Mouse (Mus musculus): ENCODE results near the gene Slc25a39. TPM values are rescaled to one million over a fixed set of nuclear protein-coding genes. Genes with fewer than 3 reads are reported as not detected.
"Not testable (repeated sequence)": the region's sequence is repeated elsewhere in the genome, so short reads cannot be mapped to it uniquely, and the experiment has no call there.

Slc25a39 gene
- total RNA-seq, 2 experiments from 2014 or later = 54.4 to 76.1 TPM

GRCm38 (mm10) chr11:102394421-102395124, 13.2 kb downstream of the Slc25a39 start:
- DNase-seq = no peak

DNA sequence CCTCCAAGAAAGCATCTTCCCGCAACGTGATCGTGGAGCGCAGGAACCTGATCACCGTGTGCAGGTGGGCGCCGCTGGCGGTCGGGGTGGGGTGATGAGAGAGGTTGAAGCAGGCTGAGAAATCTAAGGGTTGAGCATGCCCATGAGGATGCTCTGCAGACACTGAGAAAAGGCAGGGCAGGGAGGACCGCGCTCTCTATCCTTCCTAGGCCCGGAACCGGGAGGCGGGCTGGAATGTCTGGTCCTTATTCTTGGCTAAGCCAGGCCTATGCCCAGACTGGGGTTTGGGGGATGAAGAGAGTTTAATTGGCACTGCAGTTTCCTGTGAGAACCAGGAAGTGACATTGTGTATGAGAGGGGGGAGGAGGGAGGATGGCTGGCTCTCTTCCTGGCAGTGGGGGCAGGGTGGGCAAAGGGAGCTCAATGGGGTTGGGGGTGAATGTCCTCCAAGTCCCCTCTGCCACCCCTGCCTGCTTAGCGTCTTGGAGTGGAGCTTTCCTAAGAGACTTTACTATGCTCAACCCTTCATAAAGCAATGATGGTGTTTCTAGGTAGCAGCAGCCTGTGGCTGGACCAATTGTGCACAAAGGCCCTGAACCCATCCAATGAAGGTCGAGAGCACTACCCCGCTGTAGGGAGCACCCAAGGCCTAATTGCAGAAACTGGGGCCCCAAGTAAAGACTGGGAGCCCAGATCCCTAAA, 13.9 kb downstream of the Slc25a39 start:
- DNase-seq = no peak

DNA sequence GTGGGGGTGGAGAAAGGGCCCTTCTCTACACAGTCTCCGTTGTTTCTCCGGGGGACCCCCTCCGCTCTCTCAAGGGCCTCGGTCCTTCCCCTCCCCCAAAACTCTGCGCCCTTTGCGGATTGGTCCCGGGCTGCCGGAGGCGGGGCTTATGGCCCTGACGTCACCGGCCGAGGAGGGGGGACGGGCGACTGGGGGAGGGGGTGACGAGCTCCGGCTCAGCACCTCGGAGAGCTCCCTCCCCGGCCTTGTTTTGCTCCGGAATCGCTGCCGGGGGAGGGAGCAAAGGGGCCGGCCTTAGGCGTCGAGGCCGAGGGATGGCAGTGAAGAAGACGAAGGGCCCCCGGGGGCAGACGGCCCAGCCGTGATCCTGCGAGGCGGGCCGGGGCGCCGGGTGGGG, 14.5 kb downstream of the Slc25a39 start, which contains the start of gene Rundc3a:
Gene Rundc3a, plus strand, starts transcription at position 166 of the 397 bp plus-strand sequence.
- peak; percentile 72 for DNase-seq

DNA sequence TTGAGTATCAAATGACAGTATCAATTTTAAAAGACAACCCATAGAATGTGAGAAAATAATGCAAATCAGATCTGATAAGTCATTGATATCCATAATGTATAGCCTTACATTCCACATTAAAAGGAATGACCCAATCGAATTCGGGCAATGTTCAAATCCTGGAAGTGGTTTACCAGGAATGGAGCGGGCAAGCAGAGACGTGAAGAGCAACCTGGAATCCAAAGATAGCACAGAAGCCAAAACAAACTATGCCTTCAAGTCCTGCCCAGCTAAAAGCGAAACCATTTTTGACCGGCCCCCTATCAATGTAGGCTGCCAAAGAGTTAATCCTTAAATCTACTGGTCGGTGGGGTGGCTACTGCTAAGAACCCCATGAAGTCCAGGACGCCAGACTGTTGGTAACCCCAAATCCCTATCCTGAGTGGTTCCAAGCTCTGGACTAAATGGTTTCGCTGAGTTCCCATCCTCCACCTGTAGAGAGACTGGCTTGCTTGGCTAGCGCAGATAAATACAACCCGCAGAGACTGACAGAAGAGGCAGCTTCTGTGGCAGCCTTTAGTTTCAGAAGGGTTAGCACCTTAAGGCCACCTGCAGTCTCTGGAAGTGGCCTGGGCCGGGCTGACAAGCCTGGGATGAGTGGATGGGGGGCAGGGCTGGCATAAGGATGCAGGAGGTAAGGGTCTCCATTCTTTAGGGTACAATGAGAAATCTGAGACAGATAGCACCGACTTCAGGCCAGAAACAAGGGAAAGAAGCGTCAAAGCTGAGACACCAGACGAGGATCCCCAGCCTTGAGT, 15.1 kb downstream of the Slc25a39 start:
- no peak for DNase-seq

- not testable (repeated sequence) for DNase-seq
These were observed 18.3 kb downstream of the Slc25a39 start for GRCm38 (mm10) chr11:102389436-102389835.

- DNase-seq = no peak
These were observed 21.6 kb downstream of the Slc25a39 start for GRCm38 (mm10) chr11:102386121-102386520.

DNA sequence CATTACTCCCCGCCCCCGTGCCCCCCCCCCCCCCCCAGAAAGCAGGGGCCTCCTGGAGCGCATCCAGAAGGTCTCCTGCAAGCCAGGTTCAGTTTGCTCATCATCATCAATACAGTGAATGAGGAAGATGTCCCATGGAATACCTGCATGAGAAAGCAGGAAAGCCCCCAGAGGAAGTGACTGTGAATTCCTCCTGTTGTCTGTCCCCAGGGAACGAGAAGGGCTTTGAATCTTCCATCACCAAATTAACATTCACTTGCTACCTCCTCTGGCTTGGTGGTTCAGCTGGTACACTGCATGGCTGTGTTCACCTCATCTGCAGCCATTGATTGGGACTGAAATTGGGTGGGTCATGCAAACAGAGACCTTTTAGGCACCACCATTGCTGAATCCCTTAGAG, 22.7 kb downstream of the Slc25a39 start:
- DNase-seq = no peak

DNA sequence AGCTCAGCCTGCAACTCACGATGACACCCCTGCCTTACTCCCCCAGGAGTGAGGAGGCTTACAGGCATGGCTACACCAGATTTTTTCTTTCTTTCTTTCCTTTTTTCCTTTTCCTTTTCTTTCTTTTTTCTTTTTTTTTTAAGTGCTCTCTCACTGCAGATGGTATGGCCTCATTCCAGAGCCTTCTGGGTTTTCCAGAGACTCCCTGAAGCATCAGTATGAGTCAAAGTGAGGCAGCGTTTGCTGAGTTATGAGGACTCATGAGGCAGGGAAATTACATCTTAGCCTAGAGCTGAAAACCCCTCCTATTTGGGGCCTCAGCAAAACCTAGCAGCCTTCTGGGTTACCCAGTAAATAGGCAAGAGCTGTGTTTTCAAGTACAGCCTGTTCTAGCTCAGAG, 23.3 kb downstream of the Slc25a39 start:
- DNase-seq = no peak

DNA sequence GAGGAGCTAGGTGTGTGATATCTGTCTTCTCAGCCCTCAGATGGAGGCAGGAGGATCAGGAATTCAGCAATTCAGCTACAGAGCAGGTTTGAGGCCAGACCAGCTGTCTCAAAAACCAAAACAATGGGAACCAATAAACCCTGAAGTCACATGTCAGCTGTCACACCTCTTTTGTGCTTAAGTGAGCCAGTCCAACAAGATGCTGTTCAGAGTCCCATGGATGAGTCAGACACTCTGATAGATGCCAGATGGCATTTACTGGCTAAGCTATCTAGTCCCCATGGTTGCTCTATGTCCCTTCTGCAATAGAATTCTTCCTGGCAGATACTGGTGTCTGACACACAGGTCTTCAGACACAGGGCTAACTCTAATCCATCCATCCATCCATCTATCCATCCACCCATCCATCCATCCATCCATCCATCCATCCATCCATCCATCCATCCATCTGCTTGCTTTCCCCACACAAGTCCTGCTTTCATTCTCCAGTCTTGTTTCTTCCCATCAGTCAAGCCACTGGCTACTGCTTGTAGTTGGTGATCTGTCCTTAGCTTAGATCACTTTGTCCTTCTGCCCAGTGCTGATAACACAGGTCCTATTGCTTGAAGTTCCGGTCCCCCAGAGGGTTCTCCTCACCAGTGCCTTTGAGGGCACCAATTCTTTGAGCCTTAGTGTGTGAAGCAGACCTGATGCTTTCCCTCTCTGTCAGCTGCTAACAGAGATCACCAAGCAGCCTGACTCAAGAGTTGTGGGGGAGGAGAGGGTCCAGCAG, 24.2 kb downstream of the Slc25a39 start:
- no peak for DNase-seq

DNA sequence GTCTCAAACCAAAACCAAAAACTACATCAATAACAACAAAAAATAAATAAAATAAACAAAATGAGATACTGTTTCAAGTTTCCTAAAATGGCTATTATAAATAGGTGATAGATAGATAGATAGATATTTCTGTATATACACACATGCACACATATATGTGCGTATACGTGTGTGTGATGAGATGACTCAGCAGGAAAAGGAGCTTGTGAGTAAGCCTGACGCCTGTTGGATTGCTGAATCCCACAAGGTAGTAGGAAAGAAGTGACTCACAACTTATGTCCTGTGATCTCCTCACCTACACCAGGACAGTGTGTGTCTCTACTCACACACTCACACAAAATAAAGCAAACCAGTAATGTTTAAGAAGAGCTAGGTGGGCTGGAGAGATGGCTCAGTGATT, 25.0 kb downstream of the Slc25a39 start:
- no peak for DNase-seq

DNA sequence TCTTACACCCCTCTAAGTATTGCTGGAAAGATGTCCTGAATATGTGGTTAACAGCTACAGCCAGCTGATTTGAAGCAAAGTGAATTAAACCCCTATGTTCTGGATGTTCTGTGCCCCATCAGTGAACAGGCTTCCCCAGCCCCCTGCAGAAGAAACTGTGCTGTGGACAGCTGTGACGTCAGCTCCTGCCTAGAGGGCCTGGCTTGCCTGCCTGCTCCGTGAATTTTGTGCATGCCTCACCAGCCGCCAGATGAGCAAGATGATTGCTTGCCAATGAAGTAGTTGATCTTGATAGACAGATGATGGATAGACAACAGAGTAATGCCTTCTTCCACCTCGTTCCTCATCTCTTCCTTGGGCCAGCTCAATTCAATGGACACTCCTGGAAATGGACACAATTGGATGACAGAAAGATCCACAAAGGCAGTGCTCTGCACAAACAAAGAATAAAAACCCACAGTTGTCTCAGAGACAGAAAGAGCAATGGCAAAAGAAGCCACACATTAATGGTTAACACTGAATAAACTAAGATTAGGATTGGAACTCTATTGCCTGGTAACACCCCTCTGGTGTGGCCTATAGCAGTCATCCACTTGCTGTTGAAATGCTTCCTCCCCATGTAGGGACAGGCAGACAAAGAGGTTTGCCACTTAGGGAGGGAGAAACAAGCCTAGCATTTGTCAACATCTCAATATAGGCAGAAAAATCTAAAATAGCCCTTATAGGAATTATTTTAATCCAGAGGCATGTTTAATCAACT, 26.2 kb downstream of the Slc25a39 start:
- DNase-seq = no peak

GRCm38 (mm10) chr11:102380091-102380490, 27.7 kb downstream of the Slc25a39 start:
- no peak for DNase-seq

GRCm38 (mm10) chr11:102377186-102377585, 30.6 kb downstream of the Slc25a39 start:
- no peak for DNase-seq

DNA sequence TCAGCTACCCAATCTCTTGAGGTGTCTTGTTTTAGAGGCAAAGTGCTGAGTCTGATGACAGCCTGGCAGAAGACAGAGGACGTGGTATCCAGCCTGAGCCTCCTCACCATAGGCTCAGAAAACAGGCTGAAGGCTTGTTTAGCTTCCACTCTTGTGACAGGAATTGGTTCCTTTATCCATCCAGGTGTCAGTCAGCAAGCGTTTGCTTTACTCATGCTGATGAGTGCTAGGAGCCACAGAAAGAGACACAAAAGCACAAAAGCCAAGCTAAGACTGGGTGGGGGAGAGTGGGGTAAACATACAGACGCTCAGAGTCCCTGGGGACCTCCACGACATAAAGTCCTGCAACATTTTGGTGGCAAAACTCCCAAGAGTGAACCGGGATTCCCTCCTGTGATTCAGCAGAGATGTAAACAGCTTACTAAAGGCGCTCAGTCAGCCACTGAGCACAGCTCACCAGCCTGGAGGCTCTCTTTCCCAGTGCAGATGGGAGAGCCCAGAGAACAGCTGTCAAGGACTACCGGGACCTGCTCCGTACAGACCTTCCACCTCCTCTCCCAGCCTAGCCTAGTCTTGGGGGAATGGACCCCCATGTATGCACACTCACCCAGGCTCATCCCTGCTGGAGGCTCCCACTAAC, 31.4 kb downstream of the Slc25a39 start:
- no peak for DNase-seq

DNA sequence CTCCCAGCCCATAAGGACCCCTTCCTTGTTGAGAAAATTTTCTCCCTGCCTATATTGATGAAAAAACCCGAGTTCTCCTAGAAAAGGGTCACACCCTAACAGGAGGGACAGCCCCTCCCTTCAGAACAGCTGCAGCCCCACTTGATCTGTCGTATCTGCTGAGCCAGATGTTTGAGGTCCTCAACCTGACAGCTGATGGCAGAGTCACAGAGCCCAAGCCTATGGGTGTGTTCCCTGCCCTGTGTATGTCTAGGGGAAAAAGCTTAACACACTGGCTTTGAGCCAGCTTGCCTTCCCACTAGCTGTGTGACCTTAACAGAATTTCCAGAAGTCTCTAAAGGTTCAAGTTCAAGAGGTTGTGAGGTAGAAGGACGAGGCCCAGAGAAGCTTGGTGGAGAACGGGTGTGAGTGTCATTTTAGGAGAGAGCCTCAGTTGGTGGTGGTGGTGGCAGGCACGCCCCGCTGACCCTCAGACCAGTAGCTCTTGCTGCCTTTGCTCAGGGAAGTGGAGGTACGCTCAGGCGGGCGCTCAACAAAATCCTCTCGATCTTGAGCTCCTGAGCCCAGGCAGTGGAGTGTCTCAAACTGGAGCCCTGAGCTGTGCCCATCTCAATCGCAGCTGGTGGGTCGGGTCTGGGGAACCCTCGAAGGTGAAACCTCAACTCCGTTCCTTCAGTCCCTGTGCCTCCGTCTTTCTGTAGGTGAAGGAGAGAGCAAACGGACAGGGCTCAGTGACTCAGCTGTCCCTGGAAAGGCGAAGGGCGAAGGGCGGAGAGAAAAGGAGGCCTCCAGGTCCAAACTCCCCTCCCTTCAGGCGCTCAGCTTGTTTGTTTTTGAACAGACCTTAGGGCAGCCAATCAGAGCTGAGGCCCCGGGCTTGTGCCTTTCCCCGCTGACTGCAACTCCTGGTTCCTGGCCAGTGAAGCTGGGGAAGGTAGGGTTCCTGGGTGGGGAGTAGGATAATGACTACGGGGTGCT, 32.3 kb downstream of the Slc25a39 start:
- DNase-seq = peak; percentile 35

DNA sequence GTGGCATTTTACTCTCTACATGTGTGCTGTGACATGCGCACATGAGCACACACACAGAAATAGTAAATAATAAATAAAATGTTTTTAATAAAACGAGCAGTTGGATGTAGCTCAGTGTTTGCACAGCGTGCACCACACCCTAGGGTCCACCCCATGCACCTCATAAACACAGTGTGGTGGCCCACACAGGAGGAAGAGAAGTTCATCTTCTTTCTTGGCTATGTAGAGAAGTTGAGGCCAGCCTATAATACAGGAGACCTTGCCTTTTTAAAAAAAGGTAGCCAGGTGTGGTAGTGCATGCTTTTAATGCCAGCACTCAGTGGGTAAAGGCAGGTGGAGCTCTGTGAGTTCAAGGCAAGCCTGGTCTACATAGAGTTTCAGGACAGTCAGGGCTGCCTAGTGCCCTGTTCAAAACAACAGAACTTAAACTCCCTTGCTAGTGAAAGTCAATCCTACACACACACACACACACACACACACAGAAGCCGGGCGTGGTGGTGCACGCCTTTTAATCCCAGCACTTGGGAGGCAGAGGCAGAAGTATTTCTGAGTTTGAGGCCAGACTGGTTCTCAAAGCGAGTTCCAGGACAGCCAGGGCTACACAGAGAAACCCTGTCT, 33.5 kb downstream of the Slc25a39 start:
- DNase-seq = no peak

- no peak for DNase-seq
These were observed 34.1 kb downstream of the Slc25a39 start for GRCm38 (mm10) chr11:102373646-102374045.

- DNase-seq = no peak
These were observed 34.8 kb downstream of the Slc25a39 start for GRCm38 (mm10) chr11:102372936-102373335.
